Mouse (Mus musculus) midbrain, embryonic 12.5 days (tissue): Measurements from ENCODE around the gene Tll1. TPM values are rescaled to one million over a fixed set of nuclear protein-coding genes. Genes with fewer than 3 reads are reported as not detected.

ENCODE experiments used
- ATAC-seq: fragments of 200-750 bp; cut with Nextera tagmentation; 2 replicates; pipeline ENCODE4 v1.8.0; 2017; ENCODE audit warnings: low read depth, moderate TSS enrichment, moderate library complexity; ENCODE audit not compliant: low FRiP score
- H3K27ac ChIP-seq: fragments of 300-500 bp; sonication (generic); replicated peaks from 2 replicates; pipeline ENCODE4 v1.5.1; 2016; ENCODE audit warnings: mild to moderate bottlenecking
- H3K27me3 ChIP-seq: fragments of 300-500 bp; sonication (generic); 2 replicates; pipeline ENCODE4 v1.6.1; 2016; ENCODE audit warnings: mild to moderate bottlenecking
- H3K36me3 ChIP-seq: fragments of 300-500 bp; sonication (generic); 2 replicates; pipeline ENCODE4 v1.6.1; 2016
- H3K4me1 ChIP-seq: fragments of 300-500 bp; sonication (generic); 2 replicates; pipeline ENCODE4 v1.6.1; 2016
- H3K4me2 ChIP-seq: fragments of 300-500 bp; sonication (generic); replicated peaks from 2 replicates; pipeline ENCODE4 v1.6.1; 2016; ENCODE audit warnings: mild to moderate bottlenecking, moderate library complexity
- H3K4me3 ChIP-seq: fragments of 300-500 bp; sonication (generic); 2 replicates; pipeline ENCODE4 v1.5.1; 2016; ENCODE audit warnings: mild to moderate bottlenecking
- H3K9ac ChIP-seq: fragments of 300-500 bp; sonication (generic); replicated peaks from 2 replicates; pipeline ENCODE4 v1.6.1; 2016; ENCODE audit warnings: mild to moderate bottlenecking, moderate library complexity
- H3K9me3 ChIP-seq: fragments of 300-500 bp; sonication (generic); 2 replicates; pipeline ENCODE4 v1.6.1; 2016; ENCODE audit warnings: mild to moderate bottlenecking
- WGBS: fragments of 180-500 bp; shearing (Covaris S2); methylation state at CpG from one replicate; pipeline ENCODE4 v1.1.7; 2016; 5-methylcytosine and 5-hydroxymethylcytosine counted together
- polyA plus RNA-seq: library from polyadenylated mRNA; unstranded; fragments of >200 nt; fragmentation: Nextera tagmentation; extraction: Ambion mirVana; gene quantifications from 2 replicates; pipeline ENCODE4 v1.2.1, GENCODE M21; 2016

Tll1 gene
- 1.5 and 2.4 TPM in 2 replicates for polyA plus RNA-seq

GRCm38 (mm10) chr8:64206024-64206385 is at the start of gene Tll1:
TSS of gene Tll1 (minus strand) at chr8:64206271.
- H3K27ac ChIP-seq = no peak within 1 kb of the TSS
- peak; percentile 42 for ATAC-seq

DNA sequence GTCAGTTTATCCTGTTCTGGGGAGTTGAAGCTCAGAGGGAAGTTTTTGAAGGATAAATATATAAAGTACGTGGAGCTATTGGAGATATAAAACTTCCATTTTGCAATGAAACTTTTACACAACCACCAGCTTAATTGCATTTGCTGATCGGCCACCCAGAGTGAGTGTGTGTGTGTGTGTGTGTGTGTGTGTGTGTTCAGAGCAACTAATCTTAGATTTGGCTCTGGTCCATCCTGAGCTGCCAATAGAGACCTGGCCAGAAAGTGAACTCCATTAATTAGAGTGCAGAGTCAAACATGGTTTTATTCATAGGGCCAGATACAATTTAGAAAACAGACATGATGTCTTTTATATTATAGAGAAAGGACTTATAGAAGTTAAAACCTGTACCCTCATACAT is 32.6 kb upstream of the Tll1 start:
- Histone ChIP-seq H3K27me3 (no peaks in the 10 kb centered on the region), H3K27ac (no peak overlapping the region), H3K36me3 (no peaks in the 10 kb centered on the region), H3K4me3 (no peak overlapping the region), H3K9me3 (no peaks in the 10 kb centered on the region), H3K9ac (no peak overlapping the region), H3K4me2 (no peak overlapping the region), H3K4me1 (no peaks in the 10 kb centered on the region)
- no peak for ATAC-seq
- 87% methylated on average over 2 of the region's 2 CpGs for WGBS

More at GRCm38 (mm10) chr8:64206024-64206385, at the start of gene Tll1:
- 0% methylated on average over 18 of the region's 18 CpGs for WGBS
- Histone ChIP-seq H3K4me1 (peaks cover 16% of the 10 kb centered on the region), H3K4me3 (peak within 1 kb of the TSS; percentile 68), H3K4me2 (peak within 1 kb of the TSS; percentile 99), H3K9ac (peak within 1 kb of the TSS; percentile 60), H3K36me3 (no peaks in the 10 kb centered on the region), H3K27me3 (peaks cover 28% of the 10 kb centered on the region), H3K9me3 (no peaks in the 10 kb centered on the region)

DNA sequence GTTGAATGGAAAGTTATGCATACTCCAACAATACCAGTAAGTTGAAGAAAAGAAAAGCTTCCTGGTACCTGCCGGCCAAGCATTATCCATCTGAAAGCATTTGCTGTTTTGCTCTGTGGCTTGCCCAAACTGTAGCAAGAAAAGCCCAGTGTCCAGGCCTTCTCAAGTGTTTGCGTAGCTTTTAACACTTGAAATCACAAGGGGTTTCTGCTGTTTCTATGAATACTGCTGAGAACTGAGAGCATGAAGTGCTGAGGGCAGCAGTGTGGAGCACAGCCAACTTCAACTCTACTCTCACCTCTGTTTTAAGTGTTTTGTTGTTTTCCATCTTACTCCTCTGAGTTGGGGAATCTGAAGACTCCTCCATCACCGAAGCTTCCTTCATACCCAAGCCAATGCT is 15.5 kb upstream of the Tll1 start:
- ATAC-seq = no peak
- WGBS = 80% methylated on average over 3 of the region's 3 CpGs

GRCm38 (mm10) chr8:64217644-64218043 is 11.6 kb upstream of the Tll1 start:
- Histone ChIP-seq H3K36me3 (no peaks in the 10 kb centered on the region), H3K27me3 (no peaks in the 10 kb centered on the region), H3K4me1 (no peaks in the 10 kb centered on the region; the same call in 1 of the 2 replicates), H3K9ac (no peak overlapping the region), H3K4me2 (no peak overlapping the region), H3K27ac (no peak overlapping the region), H3K9me3 (no peaks in the 10 kb centered on the region), H3K4me3 (no peak overlapping the region)
- WGBS = 55% methylated on average over 2 of the region's 2 CpGs
- ATAC-seq = no peak

More for the DNA sequence above, 15.5 kb upstream of the Tll1 start:
- Histone ChIP-seq H3K36me3 (no peaks in the 10 kb centered on the region), H3K4me2 (no peak overlapping the region), H3K27ac (no peak overlapping the region), H3K4me1 (no peaks in the 10 kb centered on the region), H3K9ac (no peak overlapping the region), H3K27me3 (no peaks in the 10 kb centered on the region), H3K9me3 (no peaks in the 10 kb centered on the region), H3K4me3 (no peak overlapping the region)

DNA sequence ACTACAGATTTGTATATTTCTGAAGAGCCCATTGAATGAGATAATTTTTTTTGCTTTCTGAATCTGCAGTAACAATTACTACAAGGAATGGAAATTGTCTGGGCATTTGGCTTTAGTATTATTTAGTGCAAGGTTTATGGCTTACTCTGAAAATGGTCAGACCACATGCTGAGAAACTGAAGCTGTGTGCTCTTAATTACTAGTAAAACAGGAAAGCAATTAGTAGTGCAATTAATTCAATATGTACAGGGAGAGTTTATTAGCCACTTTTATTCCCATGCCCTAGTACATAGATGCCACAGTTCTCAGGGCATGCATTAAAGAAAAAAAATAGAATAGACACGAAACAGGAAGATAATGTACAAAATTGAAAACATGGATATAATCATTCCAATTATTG is 10.2 kb upstream of the Tll1 start:
- no peaks in the 10 kb centered on the region; the same call in 1 of the 2 replicates for H3K4me1 ChIP-seq
- H3K27ac ChIP-seq = no peak overlapping the region
- H3K4me3 ChIP-seq = no peak overlapping the region
- no peaks in the 10 kb centered on the region for H3K27me3 ChIP-seq
- H3K9ac ChIP-seq = no peak overlapping the region
- 72% methylated on average over 1 of the region's 1 CpGs for WGBS
- no peaks in the 10 kb centered on the region for H3K9me3 ChIP-seq
- no peaks in the 10 kb centered on the region for H3K36me3 ChIP-seq
- H3K4me2 ChIP-seq = no peak overlapping the region
- ATAC-seq = no peak

GRCm38 (mm10) chr8:64215374-64215773 is 9.3 kb upstream of the Tll1 start:
- H3K4me2 ChIP-seq = no peak overlapping the region
- no peak overlapping the region for H3K27ac ChIP-seq
- H3K27me3 ChIP-seq = no peaks in the 10 kb centered on the region
- peak; percentile 52; the same call in 1 of the 2 replicates for ATAC-seq
- H3K4me3 ChIP-seq = no peak overlapping the region
- H3K4me1 ChIP-seq = no peaks in the 10 kb centered on the region; the same call in 1 of the 2 replicates
- H3K36me3 ChIP-seq = no peaks in the 10 kb centered on the region
- H3K9ac ChIP-seq = no peak overlapping the region
- WGBS = 57% methylated on average over 6 of the region's 6 CpGs
- H3K9me3 ChIP-seq = no peaks in the 10 kb centered on the region

DNA sequence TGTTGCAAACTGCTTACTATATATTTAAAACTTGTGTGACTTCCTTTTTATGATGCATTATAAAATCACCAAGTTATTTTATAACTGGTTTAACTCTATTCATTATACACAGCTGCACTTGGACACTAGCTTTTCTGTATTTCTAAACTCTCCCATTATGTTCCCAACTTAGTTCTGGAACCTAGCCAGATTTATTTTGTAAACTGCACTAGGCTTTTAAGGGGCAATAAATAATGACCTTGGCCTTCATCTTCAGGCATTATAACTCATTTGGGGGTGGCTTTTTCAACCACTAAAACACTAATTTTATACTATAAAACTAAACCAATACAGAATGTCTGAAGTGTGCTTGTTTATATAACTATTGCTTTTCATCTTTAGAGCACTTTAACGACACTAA is 8.8 kb upstream of the Tll1 start:
- Histone ChIP-seq H3K27me3 (no peaks in the 10 kb centered on the region), H3K4me2 (no peak overlapping the region), H3K9me3 (no peaks in the 10 kb centered on the region), H3K27ac (no peak overlapping the region), H3K36me3 (no peaks in the 10 kb centered on the region), H3K4me3 (no peak overlapping the region), H3K4me1 (no peaks in the 10 kb centered on the region; the same call in 1 of the 2 replicates), H3K9ac (no peak overlapping the region)
- no peak for ATAC-seq
- WGBS = 87% methylated on average over 1 of the region's 1 CpGs

DNA sequence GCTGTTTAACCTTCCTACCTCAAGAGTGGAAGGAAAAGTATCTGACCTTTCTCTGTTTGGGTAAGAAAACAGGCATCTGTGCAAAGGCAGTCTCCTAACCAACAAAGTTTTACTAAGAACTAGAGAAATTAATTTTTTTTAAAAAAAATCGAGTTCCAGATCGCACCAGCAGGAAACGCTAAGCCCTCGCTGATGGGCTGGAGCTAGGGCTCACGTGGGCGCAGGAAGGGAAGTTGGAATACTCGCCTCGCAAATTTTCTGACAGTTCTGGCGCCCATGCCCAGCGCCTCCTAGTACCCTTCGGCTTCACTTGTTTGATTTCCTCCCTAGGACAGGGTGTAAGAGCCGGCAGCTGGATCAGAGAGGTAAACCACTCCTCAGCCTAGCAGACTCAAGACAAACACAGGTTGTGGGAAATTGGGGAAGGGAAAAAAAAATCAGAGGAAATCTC is 365 bp upstream of the Tll1 start:
- Histone ChIP-seq H3K36me3 (no peaks in the 10 kb centered on the region), H3K27me3 (peaks cover 28% of the 10 kb centered on the region), H3K27ac (no peak overlapping the region), H3K9me3 (no peaks in the 10 kb centered on the region), H3K4me2 (peak overlapping the region; percentile 99), H3K4me1 (peaks cover 16% of the 10 kb centered on the region), H3K9ac (peak overlapping the region; percentile 39; the same call in 1 of the 2 replicates), H3K4me3 (peak overlapping the region; percentile 68)
- 0% methylated on average over 12 of the region's 12 CpGs for WGBS
- ATAC-seq = peak; percentile 39

DNA sequence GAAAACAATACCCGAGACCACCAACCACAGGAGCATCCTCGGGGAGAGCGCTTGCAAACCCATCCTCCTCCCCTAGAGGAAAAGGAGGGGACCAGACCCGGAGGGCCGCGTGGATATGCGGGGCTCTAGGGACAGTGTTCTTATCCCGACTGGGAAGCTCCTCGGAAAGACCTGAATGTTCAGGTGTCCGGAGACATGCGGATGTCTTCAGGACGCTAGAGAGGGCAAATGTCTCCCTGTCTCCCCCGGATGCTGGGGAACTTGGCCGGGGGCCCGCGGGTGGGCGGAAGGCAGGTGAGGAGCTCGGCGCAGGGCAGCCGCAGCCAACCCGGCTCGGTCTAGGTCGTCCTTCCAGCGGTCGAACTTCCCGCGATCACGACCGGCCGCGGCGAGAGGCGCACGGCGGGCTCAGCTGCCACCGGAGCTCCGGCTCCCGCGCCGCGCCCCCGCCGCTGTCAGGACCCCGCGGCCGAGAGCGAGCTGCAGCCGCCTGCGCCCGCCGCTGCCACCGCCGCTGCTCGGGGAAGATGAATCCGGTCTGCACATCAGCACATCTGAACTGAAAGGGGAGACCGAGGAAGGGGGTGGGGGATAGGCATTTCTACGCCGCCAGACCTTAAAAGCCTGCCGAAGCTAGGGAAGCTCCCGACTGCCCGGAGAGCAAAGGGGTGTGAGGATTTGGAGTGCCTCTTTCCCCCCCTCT is 599 bp downstream of the Tll1 start:
- Histone ChIP-seq H3K4me3 (peak overlapping the region; percentile 68), H3K4me1 (peaks cover 16% of the 10 kb centered on the region), H3K9ac (peak overlapping the region; percentile 60), H3K27me3 (peaks cover 28% of the 10 kb centered on the region), H3K4me2 (peak overlapping the region; percentile 99), H3K27ac (no peak overlapping the region), H3K36me3 (no peaks in the 10 kb centered on the region), H3K9me3 (no peaks in the 10 kb centered on the region)
- peak; percentile 79 for ATAC-seq
- under 1% methylated on average over 61 of the region's 61 CpGs for WGBS

- ATAC-seq = peak; percentile 25
- H3K4me2 ChIP-seq = peak overlapping the region; percentile 99
- H3K27me3 ChIP-seq = peaks cover 28% of the 10 kb centered on the region
- peak overlapping the region; percentile 68 for H3K4me3 ChIP-seq
- H3K9me3 ChIP-seq = no peaks in the 10 kb centered on the region
- WGBS = under 1% methylated on average over 19 of the region's 19 CpGs
- H3K4me1 ChIP-seq = peaks cover 16% of the 10 kb centered on the region
- peak overlapping the region; percentile 60 for H3K9ac ChIP-seq
- H3K36me3 ChIP-seq = no peaks in the 10 kb centered on the region
- H3K27ac ChIP-seq = no peak overlapping the region
Observed at GRCm38 (mm10) chr8:64204801-64205311, 1.2 kb downstream of the Tll1 start.

DNA sequence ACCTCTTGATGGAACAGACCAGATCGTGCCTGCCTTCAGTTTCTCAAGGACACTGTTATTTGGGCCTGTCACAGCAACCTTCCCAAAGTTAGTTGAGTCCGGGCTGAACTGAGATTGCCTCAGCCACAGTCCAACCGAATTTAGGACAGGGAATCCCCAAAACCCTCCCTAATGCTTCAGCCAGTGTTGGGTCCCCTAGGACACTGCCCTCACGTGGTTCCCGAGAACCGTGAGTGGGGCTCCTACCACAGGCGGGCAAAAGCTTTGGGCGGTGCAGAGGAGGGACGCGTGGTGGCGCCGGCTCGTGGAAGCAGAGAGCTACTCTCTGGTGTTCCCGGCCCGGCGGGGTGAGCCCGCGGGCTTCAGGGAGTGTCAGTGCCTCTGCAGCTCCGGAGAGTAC is 1.9 kb downstream of the Tll1 start:
- WGBS = 2% methylated on average over 19 of the region's 19 CpGs
- Histone ChIP-seq H3K9me3 (no peaks in the 10 kb centered on the region), H3K27me3 (peaks cover 28% of the 10 kb centered on the region), H3K27ac (no peak overlapping the region), H3K9ac (0 out of 2 replicates have a peak overlapping the region, but pooled peaks have one; percentile 11), H3K4me1 (peaks cover 16% of the 10 kb centered on the region), H3K4me3 (peak overlapping the region; percentile 68), H3K36me3 (no peaks in the 10 kb centered on the region), H3K4me2 (peak overlapping the region; percentile 99)
- ATAC-seq = peak; percentile 61

DNA sequence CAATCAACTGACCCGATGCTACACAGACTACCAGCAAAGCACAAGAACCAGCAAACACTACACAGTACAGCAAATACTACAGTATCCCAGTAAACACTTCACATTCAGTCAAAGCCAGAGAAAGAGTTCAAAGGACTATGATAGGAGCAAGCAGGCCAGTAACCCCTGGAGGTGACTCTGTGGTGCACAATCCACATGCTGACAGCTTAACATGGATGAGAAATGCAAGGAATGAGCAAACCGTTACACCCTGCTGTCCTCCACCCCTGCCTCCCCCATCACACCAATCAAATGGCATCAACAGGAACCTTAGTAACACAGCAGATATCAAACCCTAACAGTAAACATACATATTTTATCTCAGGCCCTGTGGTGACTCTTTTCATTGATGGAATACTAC is 7.7 kb downstream of the Tll1 start:
- Histone ChIP-seq H3K27me3 (peaks cover 5% of the 10 kb centered on the region), H3K27ac (no peak overlapping the region), H3K9ac (no peak overlapping the region), H3K4me2 (no peak overlapping the region), H3K9me3 (no peaks in the 10 kb centered on the region), H3K4me3 (no peak overlapping the region), H3K4me1 (0 out of 2 replicates have a peak, but pooled peaks cover 2% of the 10 kb centered on the region), H3K36me3 (no peaks in the 10 kb centered on the region)
- ATAC-seq = no peak
- WGBS = 81% methylated on average over 2 of the region's 2 CpGs
